Mouse (Mus musculus): ENCODE data around the gene 4931440F15Rik.

DNA sequence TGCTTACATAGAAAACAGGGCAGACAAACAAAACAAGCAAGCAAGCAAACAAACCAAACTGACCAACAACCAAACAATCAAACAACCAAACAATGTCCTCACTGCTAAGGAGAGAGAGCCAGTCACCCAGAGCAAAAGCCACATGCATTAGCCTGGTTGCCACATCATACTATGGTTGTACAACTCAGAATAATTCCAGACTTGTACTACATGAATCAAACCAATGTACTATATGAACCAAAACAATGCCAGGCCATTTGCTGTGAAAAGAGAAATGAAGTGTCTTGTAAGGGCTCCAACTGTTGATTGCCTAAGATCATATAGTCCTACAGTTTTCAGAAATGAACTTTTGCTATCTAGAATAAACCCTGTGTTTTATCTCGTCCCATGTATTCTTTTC, 37.0 kb downstream of the 4931440F15Rik start:
- no peak for TF ChIP-seq POLR2A (IDR thresholded peaks at IDR 0.05; ENCODE audit: borderline replicate concordance, extremely low read depth, low read depth, low read length)
- no peak for TF ChIP-seq CTCF (IDR thresholded peaks at IDR 0.05; ENCODE audit: insufficient read depth, low read length)
